Mouse (Mus musculus): ENCODE measurements at regions not wholly inside any gene's neighbourhood (a gene's known extent, or its start where the extent isn't known, plus 50 kb on each side); places are given as distances from the start of the nearest gene placed in this dataset.
"Not testable (repeated sequence)": the region's sequence is repeated elsewhere in the genome, so short reads cannot be mapped to it uniquely, and the experiment has no call there.

GRCm38 (mm10) chr13:69129056-69129620 lies 129.8 kb upstream of the Adcy2 start:
- no peak for DNase-seq
- intact Hi-C loops (cut with DNase I) = no loop called here

GRCm38 (mm10) chr13:69127522-69127921 lies 128.2 kb upstream of the Adcy2 start:
- DNase-seq = peak in 1 of 2 experiments; percentile 2
- intact Hi-C loops (cut with DNase I) = no loop called here

GRCm38 (mm10) chr13:69118743-69119142 lies 119.4 kb upstream of the Adcy2 start:
- DNase-seq; intact Hi-C loops (cut with DNase I): not testable (repeated sequence)

- intact Hi-C loops (cut with DNase I) = no loop called here
- no peak for DNase-seq
Measured at GRCm38 (mm10) chr13:69109168-69109567, 109.8 kb upstream of the Adcy2 start.

- peak; percentile 12 to 30 for DNase-seq
- intact Hi-C loops (cut with DNase I) = no loop called here
Measured at GRCm38 (mm10) chr13:69086613-69087012, 87.3 kb upstream of the Adcy2 start.

- intact Hi-C loops (cut with DNase I) = no loop called here
- DNase-seq = no peak
Measured at GRCm38 (mm10) chr13:69070336-69070735, 71.0 kb upstream of the Adcy2 start.

- no peak for DNase-seq
- intact Hi-C loops (cut with DNase I) = no loop called here
Measured at GRCm38 (mm10) chr13:69069817-69070216, 70.5 kb upstream of the Adcy2 start.

GRCm38 (mm10) chr13:69066636-69067035 lies 67.3 kb upstream of the Adcy2 start:
- intact Hi-C loops (cut with DNase I) = no loop called here
- DNase-seq = no peak

- intact Hi-C loops (cut with DNase I) = no loop called here
- DNase-seq = no peak
Measured at GRCm38 (mm10) chr13:69065285-69065684, 65.9 kb upstream of the Adcy2 start.

GRCm38 (mm10) chr13:69062692-69063233 lies 63.4 kb upstream of the Adcy2 start:
- intact Hi-C loops (cut with DNase I) = no loop called here

GRCm38 (mm10) chr13:69061436-69061835 lies 62.1 kb upstream of the Adcy2 start:
- intact Hi-C loops (cut with DNase I) = no loop called here
- DNase-seq = no peak

More at GRCm38 (mm10) chr13:69062692-69063233, 63.4 kb upstream of the Adcy2 start:
- no peak for DNase-seq

All from heart, postnatal 14 days (tissue).